Mouse (Mus musculus): Measurements from ENCODE around the gene Lmna. TPM values are rescaled to one million over a fixed set of nuclear protein-coding genes. Genes with fewer than 3 reads are reported as not detected.
A peak's percentile ranks its signal among the peaks of the same experiment; 100 is the strongest.

Gene Lmna
- polyA plus RNA-seq, 1 experiment from 2014 or later, result 635 TPM

DNA sequence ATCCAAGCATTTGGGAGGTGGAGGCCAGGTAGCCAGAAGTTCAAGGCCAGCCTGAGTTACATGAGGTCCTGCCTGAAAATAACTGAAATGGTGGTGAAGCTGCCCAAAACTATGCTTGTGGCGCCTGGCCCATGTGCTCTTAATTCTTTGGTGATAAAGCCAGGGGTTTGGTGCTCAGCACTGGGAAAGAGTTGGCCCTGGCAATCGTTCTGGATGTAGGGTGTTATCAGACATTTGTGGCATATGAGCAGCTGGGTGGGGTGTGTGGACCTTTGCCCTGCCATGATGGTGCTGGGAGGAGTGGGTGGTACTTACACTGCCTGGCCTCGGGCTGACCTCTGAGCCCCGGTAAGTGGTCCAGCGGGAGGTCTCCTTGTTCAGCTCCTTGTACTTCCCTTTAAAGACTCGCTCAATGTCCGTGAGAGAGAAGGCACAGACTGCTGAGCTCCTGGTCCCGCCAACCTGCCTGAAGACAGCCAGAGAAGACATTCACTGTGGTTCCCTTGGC, 62.0 kb downstream of the Lmna start:
- Histone ChIP-seq H3K4me3 (no peak overlapping the region), H3K9me3 (no peaks in the 10 kb centered on the region), H3K9ac (no peak overlapping the region), H3K4me2 (no peak overlapping the region), H3K27ac (no peak overlapping the region), H3K27me3 (no peaks in the 10 kb centered on the region), H3K36me3 (no peaks in the 10 kb centered on the region), H3K4me1 (peaks cover 13% of the 10 kb centered on the region)
- ATAC-seq (ENCODE audit: insufficient number of reproducible peaks, low FRiP score, low TSS enrichment, low read depth), result no peak
- 59% methylated on average over 8 of the region's 8 CpGs for WGBS

DNA sequence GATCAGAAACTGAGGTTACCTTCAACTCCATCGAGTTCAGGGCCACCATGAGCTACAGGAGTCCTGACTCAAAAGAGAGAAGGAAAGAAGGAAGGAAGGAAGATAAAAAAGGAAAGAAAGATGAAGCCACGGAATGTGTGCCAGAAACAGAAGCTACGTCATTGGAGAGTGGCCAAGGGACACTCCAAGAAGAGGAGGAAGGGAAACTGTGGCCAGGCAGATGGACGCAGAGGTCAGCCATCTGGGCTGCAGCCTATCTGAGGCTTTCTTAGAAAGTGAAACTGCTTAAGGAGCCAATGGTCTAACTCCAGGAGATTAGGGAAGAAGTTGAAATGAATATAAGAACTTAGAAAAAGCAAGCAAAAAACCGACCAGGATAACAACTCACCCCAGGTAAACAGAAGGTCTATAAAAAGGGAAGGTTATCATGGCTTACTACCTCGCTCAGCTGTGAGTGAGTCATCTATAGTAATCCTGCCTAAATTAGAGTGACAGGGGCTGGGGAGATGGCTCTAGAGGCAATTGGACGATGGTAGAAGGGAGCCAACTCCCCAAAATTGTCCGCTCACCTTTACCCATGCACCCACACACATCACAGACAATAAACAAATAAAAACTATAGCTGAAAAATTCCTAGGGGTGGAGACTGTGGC, 63.2 kb downstream of the Lmna start:
- no peak overlapping the region for H3K4me3 ChIP-seq
- no peak overlapping the region for H3K27ac ChIP-seq
- no peak overlapping the region for H3K4me2 ChIP-seq
- H3K9me3 ChIP-seq, result no peaks in the 10 kb centered on the region
- H3K9ac ChIP-seq, result no peak overlapping the region
- no peaks in the 10 kb centered on the region for H3K27me3 ChIP-seq
- H3K4me1 ChIP-seq, result peaks cover 13% of the 10 kb centered on the region
- H3K36me3 ChIP-seq, result no peaks in the 10 kb centered on the region
- no peak for ATAC-seq (ENCODE audit: insufficient number of reproducible peaks, low FRiP score, low TSS enrichment, low read depth)
- WGBS, result 58% methylated on average over 8 of the region's 8 CpGs

DNA sequence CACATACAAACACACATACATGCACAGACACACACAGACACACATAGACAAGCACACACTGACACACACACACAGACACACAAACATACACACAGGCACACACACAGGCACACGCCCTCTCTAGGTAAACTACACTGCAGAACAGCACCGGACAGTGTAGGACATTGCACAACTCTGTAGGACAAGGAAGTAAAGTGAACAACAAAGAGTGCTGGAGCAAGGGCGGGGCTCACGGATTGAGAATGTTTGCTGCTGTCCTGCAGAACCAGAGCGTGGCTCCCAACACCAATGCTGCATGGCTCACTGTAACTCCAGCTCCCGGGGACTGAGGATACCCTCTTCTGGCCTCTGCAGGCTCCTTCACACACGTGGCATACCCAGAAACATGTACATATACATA, 66.9 kb downstream of the Lmna start:
- H3K4me2 ChIP-seq, result no peak overlapping the region
- no peaks in the 10 kb centered on the region for H3K9me3 ChIP-seq
- no peak overlapping the region for H3K27ac ChIP-seq
- peaks cover 18% of the 10 kb centered on the region for H3K4me1 ChIP-seq
- WGBS, result 69% methylated on average over 7 of the region's 7 CpGs
- 0 out of 2 replicates have a peak, but pooled peaks cover 4% of the 10 kb centered on the region for H3K36me3 ChIP-seq
- no peak overlapping the region for H3K9ac ChIP-seq
- H3K27me3 ChIP-seq, result no peaks in the 10 kb centered on the region
- ATAC-seq (ENCODE audit: insufficient number of reproducible peaks, low FRiP score, low TSS enrichment, low read depth), result no peak
- no peak overlapping the region for H3K4me3 ChIP-seq

DNA sequence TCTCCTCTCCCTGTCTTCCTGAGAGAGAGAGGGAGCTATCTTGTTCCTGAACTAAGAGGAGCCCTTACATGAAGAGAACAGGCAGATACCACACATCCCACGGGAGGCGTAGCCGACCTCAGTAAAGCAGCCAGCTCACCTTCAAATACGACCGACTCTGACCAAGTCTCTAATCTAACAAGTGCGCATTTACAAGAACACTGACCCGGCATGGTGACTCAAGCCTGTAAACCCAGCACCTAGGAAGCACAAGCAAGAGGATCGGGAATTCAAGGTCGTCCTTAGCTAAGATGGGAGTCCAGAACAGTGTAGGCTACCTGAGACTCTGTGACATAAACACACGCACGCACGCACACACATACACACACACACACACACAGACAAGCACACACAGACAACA, 67.3 kb downstream of the Lmna start:
- H3K4me1 ChIP-seq, result peaks cover 21% of the 10 kb centered on the region
- H3K9me3 ChIP-seq, result no peaks in the 10 kb centered on the region
- H3K9ac ChIP-seq, result no peak overlapping the region
- no peak overlapping the region for H3K4me2 ChIP-seq
- ATAC-seq (ENCODE audit: insufficient number of reproducible peaks, low FRiP score, low TSS enrichment, low read depth), result no peak
- no peak overlapping the region for H3K27ac ChIP-seq
- 0 out of 2 replicates have a peak, but pooled peaks cover 3% of the 10 kb centered on the region for H3K27me3 ChIP-seq
- WGBS, result 70% methylated on average over 12 of the region's 12 CpGs
- no peak overlapping the region for H3K4me3 ChIP-seq
- H3K36me3 ChIP-seq, result 0 out of 2 replicates have a peak, but pooled peaks cover 4% of the 10 kb centered on the region

DNA sequence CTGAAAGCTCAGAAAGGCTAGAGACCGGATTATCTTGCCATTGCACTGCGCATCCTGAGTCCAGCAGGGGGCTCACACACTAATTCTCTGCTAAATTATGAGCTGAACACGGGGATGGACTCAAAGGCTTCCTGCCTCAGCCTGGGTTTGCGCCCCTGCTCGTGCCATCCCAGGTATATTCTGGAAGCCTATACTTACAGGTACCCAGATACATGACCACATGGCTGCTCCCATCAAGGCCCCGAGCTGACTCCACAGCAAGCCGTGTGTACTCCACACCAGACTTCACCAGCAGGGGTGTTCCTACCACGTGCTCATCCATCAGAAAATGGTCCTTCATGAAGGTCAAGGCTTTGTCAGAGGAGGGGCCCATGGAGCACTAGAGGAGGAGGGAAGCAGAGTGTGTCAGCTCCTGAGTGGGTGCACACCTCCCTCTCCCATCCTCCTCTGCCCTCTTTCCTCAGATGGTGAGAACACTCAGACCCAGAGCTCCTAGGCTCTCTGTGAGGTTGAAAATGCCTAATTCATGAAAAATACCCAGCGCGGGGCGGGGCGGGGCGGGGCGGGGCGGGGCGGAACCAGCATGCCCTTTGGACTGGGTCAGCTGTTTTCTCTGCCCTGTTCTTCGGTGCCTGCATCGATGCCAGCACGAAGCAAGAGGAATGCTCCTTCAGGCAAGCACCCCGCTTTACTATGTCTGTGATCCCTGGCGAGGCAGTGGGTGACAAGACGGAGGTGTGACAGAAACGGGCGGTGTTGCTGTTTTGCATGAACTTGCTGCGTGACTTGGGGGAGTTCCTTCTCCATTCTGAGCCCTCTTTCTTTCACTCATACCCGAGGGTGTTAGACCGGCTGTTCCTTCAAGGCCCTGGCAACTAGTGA, 69.0 kb downstream of the Lmna start:
- Histone ChIP-seq H3K27me3 (0 out of 2 replicates have a peak, but pooled peaks cover 3% of the 10 kb centered on the region), H3K9me3 (no peaks in the 10 kb centered on the region), H3K4me2 (peak overlapping the region; percentile 26; the same call in 1 of the 2 replicates), H3K36me3 (0 out of 2 replicates have a peak, but pooled peaks cover 4% of the 10 kb centered on the region), H3K9ac (no peak overlapping the region), H3K27ac (no peak overlapping the region), H3K4me3 (no peak overlapping the region), H3K4me1 (peaks cover 32% of the 10 kb centered on the region)
- 19% methylated on average over 27 of the region's 27 CpGs for WGBS
- ATAC-seq (ENCODE audit: insufficient number of reproducible peaks, low FRiP score, low TSS enrichment, low read depth), result no peak

DNA sequence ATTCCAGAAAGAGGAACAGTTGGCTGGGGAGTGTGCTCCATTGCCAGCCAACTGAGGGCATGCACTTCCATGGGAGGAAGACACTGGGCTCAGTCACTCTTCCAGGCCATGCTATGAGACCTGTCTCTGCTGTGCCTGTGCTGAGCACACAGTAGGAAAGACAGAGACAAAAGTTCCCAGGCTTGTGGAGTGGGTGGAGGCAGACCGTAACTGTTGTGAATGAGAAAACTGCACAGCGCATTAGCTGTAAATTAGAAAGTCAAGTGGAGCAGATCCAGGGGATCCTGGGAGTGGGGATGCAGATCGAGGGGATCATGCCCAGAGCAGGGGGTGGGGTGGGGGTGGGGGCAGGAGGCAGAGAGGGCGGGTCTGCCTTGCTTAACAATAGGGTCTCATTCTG, 70.2 kb downstream of the Lmna start:
- Histone ChIP-seq H3K4me3 (no peak overlapping the region), H3K9ac (no peak overlapping the region), H3K4me1 (peaks cover 36% of the 10 kb centered on the region), H3K36me3 (0 out of 2 replicates have a peak, but pooled peaks cover 4% of the 10 kb centered on the region), H3K27me3 (0 out of 2 replicates have a peak, but pooled peaks cover 3% of the 10 kb centered on the region), H3K4me2 (no peak overlapping the region), H3K9me3 (no peaks in the 10 kb centered on the region), H3K27ac (no peak overlapping the region)
- ATAC-seq (ENCODE audit: insufficient number of reproducible peaks, low FRiP score, low TSS enrichment, low read depth), result no peak
- WGBS, result 60% methylated on average over 4 of the region's 4 CpGs

DNA sequence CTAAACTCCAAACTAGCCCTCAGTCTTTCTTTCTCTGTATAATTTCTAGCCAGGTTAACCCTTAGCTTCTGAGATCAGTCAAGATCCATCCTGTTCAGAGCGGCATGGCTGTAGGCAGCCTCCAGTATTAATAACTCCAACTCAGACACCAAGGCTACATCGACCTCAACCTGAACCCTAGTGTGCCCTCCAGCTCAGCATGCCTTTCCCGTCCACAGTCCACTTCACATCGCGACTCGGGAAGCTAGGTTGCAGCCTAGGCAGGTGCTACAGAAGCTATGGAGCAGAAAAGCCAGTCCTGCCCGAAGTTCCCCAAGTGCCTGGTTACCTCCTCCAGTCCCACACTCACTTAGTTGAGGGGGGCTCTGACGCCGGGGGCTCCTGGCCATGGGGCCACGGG, 72.3 kb downstream of the Lmna start:
- Histone ChIP-seq H3K36me3 (0 out of 2 replicates have a peak, but pooled peaks cover 4% of the 10 kb centered on the region), H3K4me3 (no peak overlapping the region; the same call in 1 of the 2 replicates), H3K27ac (no peak overlapping the region), H3K9me3 (no peaks in the 10 kb centered on the region), H3K4me1 (peaks cover 36% of the 10 kb centered on the region), H3K27me3 (0 out of 2 replicates have a peak, but pooled peaks cover 3% of the 10 kb centered on the region), H3K4me2 (no peak overlapping the region), H3K9ac (no peak overlapping the region)
- ATAC-seq (ENCODE audit: insufficient number of reproducible peaks, low FRiP score, low TSS enrichment, low read depth), result no peak
- 77% methylated on average over 10 of the region's 10 CpGs for WGBS

DNA sequence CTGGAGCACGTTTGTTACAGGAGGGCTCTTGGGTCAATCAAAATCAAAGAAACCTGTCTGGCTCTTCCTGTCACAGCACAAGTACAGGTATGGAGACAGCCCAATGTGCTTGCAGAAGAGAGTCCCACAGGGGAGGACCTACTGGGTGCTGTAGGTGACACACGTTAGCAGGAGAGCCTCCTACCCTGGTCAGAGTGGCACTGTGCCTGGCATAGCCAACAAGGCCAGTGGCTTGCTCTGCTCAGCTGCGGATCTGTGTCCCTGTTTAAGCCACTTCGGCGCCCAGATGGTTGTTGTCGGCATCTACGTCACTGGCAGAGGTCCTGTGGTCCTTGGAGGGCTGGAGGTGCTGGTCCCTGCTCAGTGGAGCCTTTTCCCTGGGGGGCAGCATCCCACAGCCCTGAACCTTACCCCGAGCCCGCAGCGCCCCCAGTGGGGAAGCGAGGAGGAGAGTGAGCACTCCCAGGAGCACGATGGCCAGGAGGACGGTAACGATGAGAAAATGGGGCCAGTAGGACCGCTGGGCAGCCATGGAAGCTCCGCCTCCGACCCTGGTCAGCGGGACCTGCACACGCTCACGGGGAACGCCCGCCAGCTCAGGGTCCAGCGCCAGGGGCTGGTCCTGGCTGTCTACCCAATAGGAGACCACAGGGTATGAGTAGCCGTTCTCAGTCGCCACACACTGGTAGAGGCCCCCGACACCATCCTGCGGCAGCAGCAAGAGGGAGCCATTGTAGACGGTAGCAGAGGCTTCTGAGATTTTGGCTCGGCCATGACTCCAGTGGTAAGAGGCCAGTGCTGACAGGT, 73.2 kb downstream of the Lmna start:
- Histone ChIP-seq H3K27ac (no peak overlapping the region; the same call in 1 of the 2 replicates), H3K4me3 (peak overlapping the region; percentile 29), H3K9me3 (no peaks in the 10 kb centered on the region), H3K9ac (no peak overlapping the region), H3K4me2 (peak overlapping the region; percentile 50), H3K36me3 (0 out of 2 replicates have a peak, but pooled peaks cover 4% of the 10 kb centered on the region), H3K4me1 (peaks cover 36% of the 10 kb centered on the region), H3K27me3 (0 out of 2 replicates have a peak, but pooled peaks cover 3% of the 10 kb centered on the region)
- peak; percentile 72 for ATAC-seq (ENCODE audit: insufficient number of reproducible peaks, low FRiP score, low TSS enrichment, low read depth)
- 13% methylated on average over 29 of the region's 29 CpGs for WGBS

DNA sequence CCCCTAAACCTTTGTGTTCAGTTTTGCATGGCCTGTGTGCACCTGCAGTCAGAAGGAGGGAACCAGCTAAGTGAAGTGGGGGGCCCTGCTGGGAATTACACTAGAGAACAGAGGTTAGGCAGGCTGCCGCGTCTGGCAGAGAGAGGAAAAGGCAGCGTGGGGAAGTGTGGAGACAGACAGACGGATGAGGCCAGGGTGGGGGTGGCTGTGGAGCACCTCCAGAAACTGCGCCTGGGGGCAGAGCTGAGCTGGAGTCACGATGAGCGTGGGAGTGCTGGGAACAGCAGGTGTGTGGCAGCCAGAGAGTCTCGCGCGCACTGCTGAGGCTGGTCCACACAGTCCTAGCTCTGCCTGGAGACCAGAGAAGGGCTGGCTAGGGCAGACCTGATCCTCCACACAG, 74.2 kb downstream of the Lmna start:
- Histone ChIP-seq H3K27me3 (0 out of 2 replicates have a peak, but pooled peaks cover 3% of the 10 kb centered on the region), H3K4me1 (peaks cover 29% of the 10 kb centered on the region), H3K9me3 (no peaks in the 10 kb centered on the region), H3K4me2 (no peak overlapping the region), H3K27ac (no peak overlapping the region), H3K9ac (no peak overlapping the region), H3K36me3 (0 out of 2 replicates have a peak, but pooled peaks cover 4% of the 10 kb centered on the region), H3K4me3 (no peak overlapping the region)
- no peak for ATAC-seq (ENCODE audit: insufficient number of reproducible peaks, low FRiP score, low TSS enrichment, low read depth)
- 52% methylated on average over 10 of the region's 10 CpGs for WGBS
